Mouse (Mus musculus) liver, adult 2 months (tissue): ENCODE data around the gene Pus10.

Experiments
- CTCF ChIP-seq: fragments of 200-500 bp; IDR thresholded peaks from 2 replicates; pipeline ENCODE4 v1.5.1; 2011; ENCODE audit warnings: low read depth, low read length, control low read depth
- POLR2A ChIP-seq: fragments of 200-500 bp; IDR thresholded peaks from 2 replicates; pipeline ENCODE4 v1.6.1; 2011; ENCODE audit warnings: low read length, control low read depth; ENCODE audit not compliant: insufficient read depth; ENCODE audit errors: extremely low read depth

DNA sequence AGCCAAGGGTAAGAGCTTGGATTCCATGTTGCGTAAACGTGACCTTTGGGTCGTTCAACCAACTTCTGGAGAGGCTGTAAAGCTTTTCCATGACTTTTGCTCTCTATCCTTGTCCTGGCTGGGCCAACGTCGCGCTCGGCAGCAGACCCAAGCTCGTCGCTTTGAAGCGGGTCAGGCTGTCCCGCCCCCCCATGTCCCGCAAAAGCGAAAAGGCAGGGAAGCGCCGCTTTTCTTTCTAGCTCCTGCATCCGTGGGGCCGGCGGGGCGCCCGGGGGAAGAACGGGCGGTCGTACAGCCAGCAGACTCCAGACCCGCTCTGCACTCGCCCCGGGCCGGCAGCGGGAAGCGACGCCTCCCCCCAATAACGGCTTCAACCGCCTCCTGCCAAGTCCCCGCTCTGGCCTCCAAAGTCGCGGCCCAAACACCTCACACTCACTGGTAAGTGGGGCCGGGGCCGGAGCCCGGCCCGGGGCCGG, at the start of gene Pus10:
- TF ChIP-seq CTCF: no peak
- TF ChIP-seq POLR2A: no peak
